Mouse (Mus musculus) embryonic facial prominence, embryonic 12.5 days (tissue): ENCODE results near the gene Rps6ka2. TPM values are rescaled to one million over a fixed set of nuclear protein-coding genes. Genes with fewer than 3 reads are reported as not detected.

Experiments used
- ATAC-seq: fragments of 200-750 bp; cut with Nextera tagmentation; 2 replicates; pipeline ENCODE4 v1.8.0; 2017; ENCODE audit not compliant: insufficient number of reproducible peaks, insufficient read depth, low FRiP score, low TSS enrichment
- H3K27ac ChIP-seq: fragments of 300-500 bp; sonication (generic); 2 replicates; pipeline ENCODE4 v1.5.1; 2016; ENCODE audit warnings: mild to moderate bottlenecking
- H3K27me3 ChIP-seq: fragments of 300-500 bp; sonication (generic); 2 replicates; pipeline ENCODE4 v1.6.1; 2016; ENCODE audit warnings: mild to moderate bottlenecking, moderate library complexity
- H3K36me3 ChIP-seq: fragments of 300-500 bp; sonication (generic); 2 replicates; pipeline ENCODE4 v1.6.1; 2016; ENCODE audit warnings: mild to moderate bottlenecking
- H3K4me1 ChIP-seq: fragments of 300-500 bp; sonication (generic); 2 replicates; pipeline ENCODE4 v1.6.1; 2016
- H3K4me2 ChIP-seq: fragments of 300-500 bp; sonication (generic); replicated peaks from 2 replicates; pipeline ENCODE4 v1.6.1; 2016; ENCODE audit warnings: mild to moderate bottlenecking, moderate library complexity
- H3K4me3 ChIP-seq: fragments of 300-500 bp; sonication (generic); 2 replicates; pipeline ENCODE4 v1.5.1; 2016; ENCODE audit warnings: mild to moderate bottlenecking
- H3K9ac ChIP-seq: fragments of 300-500 bp; sonication (generic); 2 replicates; pipeline ENCODE4 v1.6.1; 2016; ENCODE audit warnings: mild to moderate bottlenecking, moderate library complexity
- H3K9me3 ChIP-seq: fragments of 300-500 bp; sonication (generic); 2 replicates; pipeline ENCODE4 v1.6.1; 2016; ENCODE audit warnings: mild to moderate bottlenecking, moderate library complexity
- WGBS: fragments of 180-500 bp; shearing (Covaris S2); methylation state at CpG from one replicate; pipeline ENCODE4 v1.1.7; 2016; 5-methylcytosine and 5-hydroxymethylcytosine counted together
- polyA plus RNA-seq: library from polyadenylated mRNA; unstranded; fragments of >200 nt; fragmentation: Nextera tagmentation; extraction: Ambion mirVana; gene quantifications from 2 replicates; pipeline ENCODE4 v1.2.1, GENCODE M21; 2016

The Rps6ka2 gene
- polyA plus RNA-seq, 1 experiment from 2014 or later, result 24.8 TPM

GRCm38 (mm10) chr17:7233197-7233596 is 63.3 kb downstream of the Rps6ka2 start:
- Histone ChIP-seq H3K4me3 (no peak overlapping the region), H3K27ac (no peak overlapping the region), H3K4me1 (no peaks in the 10 kb centered on the region), H3K9me3 (no peaks in the 10 kb centered on the region), H3K36me3 (0 out of 2 replicates have a peak, but pooled peaks cover under 1% of the 10 kb centered on the region), H3K9ac (no peak overlapping the region), H3K4me2 (no peak overlapping the region), H3K27me3 (no peaks in the 10 kb centered on the region)
- ATAC-seq, result no peak

GRCm38 (mm10) chr17:7237706-7238105 is 67.8 kb downstream of the Rps6ka2 start:
- ATAC-seq, result 0 out of 2 replicates have a peak, but pooled peaks have one; percentile 41
- H3K4me1 ChIP-seq, result no peaks in the 10 kb centered on the region
- no peak overlapping the region for H3K9ac ChIP-seq
- H3K4me2 ChIP-seq, result no peak overlapping the region
- H3K27ac ChIP-seq, result no peak overlapping the region
- H3K36me3 ChIP-seq, result peaks cover 3% of the 10 kb centered on the region; the same call in 1 of the 2 replicates
- no peaks in the 10 kb centered on the region for H3K27me3 ChIP-seq
- no peak overlapping the region for H3K4me3 ChIP-seq
- WGBS, result 93% methylated on average over 9 of the region's 9 CpGs
- no peaks in the 10 kb centered on the region for H3K9me3 ChIP-seq

GRCm38 (mm10) chr17:7238766-7239165 is 68.9 kb downstream of the Rps6ka2 start:
- H3K27me3 ChIP-seq, result no peaks in the 10 kb centered on the region
- peaks cover 3% of the 10 kb centered on the region; the same call in 1 of the 2 replicates for H3K36me3 ChIP-seq
- 70% methylated on average over 4 of the region's 4 CpGs for WGBS
- no peak overlapping the region for H3K4me2 ChIP-seq
- H3K4me1 ChIP-seq, result no peaks in the 10 kb centered on the region
- H3K27ac ChIP-seq, result no peak overlapping the region
- H3K4me3 ChIP-seq, result no peak overlapping the region
- no peaks in the 10 kb centered on the region for H3K9me3 ChIP-seq
- no peak overlapping the region for H3K9ac ChIP-seq
- no peak for ATAC-seq

- H3K36me3 ChIP-seq, result peaks cover 3% of the 10 kb centered on the region; the same call in 1 of the 2 replicates
- no peak for ATAC-seq
- 73% methylated on average over 4 of the region's 4 CpGs for WGBS
- no peak overlapping the region for H3K4me3 ChIP-seq
- no peak overlapping the region for H3K27ac ChIP-seq
- H3K9ac ChIP-seq, result no peak overlapping the region
- H3K9me3 ChIP-seq, result no peaks in the 10 kb centered on the region
- no peaks in the 10 kb centered on the region for H3K27me3 ChIP-seq
- no peaks in the 10 kb centered on the region for H3K4me1 ChIP-seq
- H3K4me2 ChIP-seq, result no peak overlapping the region
These were observed 70.6 kb downstream of the Rps6ka2 start for GRCm38 (mm10) chr17:7240526-7240925.

GRCm38 (mm10) chr17:7245078-7245477 is 75.2 kb downstream of the Rps6ka2 start:
- H3K9ac ChIP-seq, result no peak overlapping the region
- H3K27me3 ChIP-seq, result no peaks in the 10 kb centered on the region
- H3K4me3 ChIP-seq, result no peak overlapping the region
- no peaks in the 10 kb centered on the region for H3K9me3 ChIP-seq
- ATAC-seq, result no peak
- no peaks in the 10 kb centered on the region for H3K36me3 ChIP-seq
- no peak overlapping the region for H3K4me2 ChIP-seq
- H3K27ac ChIP-seq, result no peak overlapping the region
- H3K4me1 ChIP-seq, result no peaks in the 10 kb centered on the region
- WGBS, result 91% methylated on average over 6 of the region's 6 CpGs

- no peak overlapping the region for H3K4me2 ChIP-seq
- no peaks in the 10 kb centered on the region for H3K27me3 ChIP-seq
- H3K4me1 ChIP-seq, result no peaks in the 10 kb centered on the region
- no peak for ATAC-seq
- H3K36me3 ChIP-seq, result no peaks in the 10 kb centered on the region
- WGBS, result 80% methylated on average over 6 of the region's 6 CpGs
- no peaks in the 10 kb centered on the region for H3K9me3 ChIP-seq
- H3K4me3 ChIP-seq, result no peak overlapping the region
- no peak overlapping the region for H3K27ac ChIP-seq
- no peak overlapping the region for H3K9ac ChIP-seq
These were observed 77.1 kb downstream of the Rps6ka2 start for GRCm38 (mm10) chr17:7246893-7247556.

GRCm38 (mm10) chr17:7250373-7250772 is 80.5 kb downstream of the Rps6ka2 start:
- no peaks in the 10 kb centered on the region for H3K4me1 ChIP-seq
- no peak for ATAC-seq
- H3K4me2 ChIP-seq, result no peak overlapping the region
- H3K4me3 ChIP-seq, result no peak overlapping the region
- H3K9ac ChIP-seq, result no peak overlapping the region
- H3K36me3 ChIP-seq, result no peaks in the 10 kb centered on the region
- no peak overlapping the region for H3K27ac ChIP-seq
- no peaks in the 10 kb centered on the region for H3K27me3 ChIP-seq
- WGBS, result 60% methylated on average over 4 of the region's 4 CpGs
- no peaks in the 10 kb centered on the region for H3K9me3 ChIP-seq

- 77% methylated on average over 1 of the region's 1 CpGs for WGBS
These were observed 87.3 kb downstream of the Rps6ka2 start for GRCm38 (mm10) chr17:7257208-7257607.

GRCm38 (mm10) chr17:7258748-7259359 is 88.9 kb downstream of the Rps6ka2 start:
- 90% methylated on average over 15 of the region's 15 CpGs for WGBS
- Histone ChIP-seq H3K27me3 (no peaks in the 10 kb centered on the region), H3K4me2 (no peak overlapping the region), H3K4me1 (peaks cover 14% of the 10 kb centered on the region), H3K9me3 (no peaks in the 10 kb centered on the region), H3K9ac (no peak overlapping the region), H3K36me3 (0 out of 2 replicates have a peak, but pooled peaks cover 6% of the 10 kb centered on the region), H3K4me3 (no peak overlapping the region), H3K27ac (no peak overlapping the region)
- no peak for ATAC-seq

More at GRCm38 (mm10) chr17:7257208-7257607, 87.3 kb downstream of the Rps6ka2 start:
- Histone ChIP-seq H3K27ac (no peak overlapping the region), H3K9me3 (no peaks in the 10 kb centered on the region), H3K9ac (no peak overlapping the region), H3K4me3 (no peak overlapping the region), H3K36me3 (no peaks in the 10 kb centered on the region), H3K4me1 (peaks cover 13% of the 10 kb centered on the region), H3K4me2 (no peak overlapping the region), H3K27me3 (no peaks in the 10 kb centered on the region)
- ATAC-seq, result no peak

- H3K27ac ChIP-seq, result no peak overlapping the region
- no peaks in the 10 kb centered on the region for H3K9me3 ChIP-seq
- 25% methylated on average over 10 of the region's 10 CpGs for WGBS
- H3K9ac ChIP-seq, result no peak overlapping the region
- H3K36me3 ChIP-seq, result 0 out of 2 replicates have a peak, but pooled peaks cover 6% of the 10 kb centered on the region
- no peak overlapping the region for H3K4me3 ChIP-seq
- no peak overlapping the region for H3K4me2 ChIP-seq
- no peak for ATAC-seq
- H3K4me1 ChIP-seq, result peaks cover 14% of the 10 kb centered on the region
- no peaks in the 10 kb centered on the region for H3K27me3 ChIP-seq
These were observed 90.4 kb downstream of the Rps6ka2 start for GRCm38 (mm10) chr17:7260360-7260759.

- ATAC-seq, result 0 out of 2 replicates have a peak, but pooled peaks have one; percentile 44
- H3K9me3 ChIP-seq, result no peaks in the 10 kb centered on the region
- no peak overlapping the region for H3K9ac ChIP-seq
- H3K4me3 ChIP-seq, result no peak overlapping the region
- 0 out of 2 replicates have a peak, but pooled peaks cover 6% of the 10 kb centered on the region for H3K36me3 ChIP-seq
- H3K4me2 ChIP-seq, result no peak overlapping the region
- no peaks in the 10 kb centered on the region for H3K27me3 ChIP-seq
- H3K27ac ChIP-seq, result peak overlapping the region; percentile 5; the same call in 1 of the 2 replicates
- WGBS, result 19% methylated on average over 10 of the region's 10 CpGs
- peaks cover 17% of the 10 kb centered on the region for H3K4me1 ChIP-seq
These were observed 92.1 kb downstream of the Rps6ka2 start for GRCm38 (mm10) chr17:7262056-7262455.

- H3K9ac ChIP-seq, result no peak overlapping the region
- no peak for ATAC-seq
- H3K27me3 ChIP-seq, result no peaks in the 10 kb centered on the region
- peaks cover 17% of the 10 kb centered on the region for H3K4me1 ChIP-seq
- no peaks in the 10 kb centered on the region for H3K9me3 ChIP-seq
- 95% methylated on average over 4 of the region's 4 CpGs for WGBS
- 0 out of 2 replicates have a peak, but pooled peaks cover 6% of the 10 kb centered on the region for H3K36me3 ChIP-seq
- no peak overlapping the region for H3K4me2 ChIP-seq
- no peak overlapping the region for H3K27ac ChIP-seq
- H3K4me3 ChIP-seq, result no peak overlapping the region
These were observed 92.7 kb downstream of the Rps6ka2 start for GRCm38 (mm10) chr17:7262620-7263019.
